Mouse (Mus musculus) brown adipose tissue, adult 24 weeks (tissue): ENCODE measurements around the gene Clec2i. TPM values are rescaled to one million over a fixed set of nuclear protein-coding genes. Genes with fewer than 3 reads are reported as not detected.
"Not testable (repeated sequence)": the region's sequence is repeated elsewhere in the genome, so short reads cannot be mapped to it uniquely, and the experiment has no call there.

Experiments
- H3K27ac ChIP-seq: fragments of 200-500 bp; replicated peaks from 2 replicates; pipeline ENCODE4 v1.5.1; 2012; ENCODE audit warnings: low read depth, mild to moderate bottlenecking, low read length
- H3K4me1 ChIP-seq: fragments of 200-500 bp; 2 replicates; pipeline ENCODE4 v1.6.1; 2012; ENCODE audit warnings: low read length, mixed read lengths; ENCODE audit not compliant: control insufficient read depth, insufficient read depth, insufficient read length
- H3K4me3 ChIP-seq: fragments of 200-500 bp; 2 replicates; pipeline ENCODE4 v1.5.1; 2012; ENCODE audit warnings: low read depth, mild to moderate bottlenecking, low read length, moderate library complexity; ENCODE audit not compliant: insufficient read depth
- polyA plus RNA-seq: library from polyadenylated mRNA; stranded (reverse); fragments of >200 nt; gene quantifications from 2 replicates; pipeline ENCODE4 v1.2.4, GENCODE M21; 2012; ENCODE audit not compliant: missing spikeins, insufficient read depth, insufficient read length

Gene Clec2i
- polyA plus RNA-seq, 1 experiment: not detected

- Histone ChIP-seq H3K27ac (no peak overlapping the region), H3K4me1 (no peaks in the 10 kb centered on the region), H3K4me3 (no peak overlapping the region)
These were observed 12.7 kb downstream of the Clec2i start for GRCm38 (mm10) chr6:128900044-128900443.

DNA sequence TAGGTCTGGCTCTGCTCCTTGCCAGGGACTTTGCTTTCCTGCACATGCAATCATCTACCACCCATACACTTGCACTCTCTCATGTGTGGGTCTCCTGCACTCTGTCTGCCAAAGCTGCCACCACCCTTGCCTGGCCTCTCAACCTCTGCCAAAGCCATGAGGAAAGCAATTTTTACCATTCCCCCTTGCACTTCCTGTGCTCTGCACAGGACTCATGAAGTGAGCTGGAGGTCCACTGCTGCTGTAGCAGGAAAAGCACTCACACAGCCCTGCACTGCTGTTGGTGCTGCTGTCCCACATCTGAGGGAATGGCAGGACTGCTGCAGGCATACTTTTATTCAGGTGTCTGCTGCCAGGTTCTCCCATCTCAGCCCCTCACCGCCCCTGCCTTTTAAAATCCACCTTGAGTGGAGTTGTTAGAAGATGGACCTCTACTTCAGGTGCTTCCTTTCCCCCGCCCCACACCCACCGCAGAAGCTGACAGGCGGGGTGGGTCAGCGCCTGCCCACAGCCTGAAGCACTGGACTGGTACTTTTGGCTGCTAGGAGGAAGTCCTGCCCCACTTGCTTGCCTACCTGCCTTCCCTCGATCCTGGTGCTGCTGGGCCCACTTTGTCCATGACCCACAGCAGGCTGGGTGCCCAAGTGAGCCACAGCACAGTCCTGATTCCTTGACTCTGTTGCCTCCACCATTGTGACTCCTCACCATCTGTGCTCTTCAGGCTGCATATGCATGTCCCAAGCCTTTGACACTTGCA, 13.6 kb downstream of the Clec2i start:
- not testable (repeated sequence) for H3K4me3 ChIP-seq

DNA sequence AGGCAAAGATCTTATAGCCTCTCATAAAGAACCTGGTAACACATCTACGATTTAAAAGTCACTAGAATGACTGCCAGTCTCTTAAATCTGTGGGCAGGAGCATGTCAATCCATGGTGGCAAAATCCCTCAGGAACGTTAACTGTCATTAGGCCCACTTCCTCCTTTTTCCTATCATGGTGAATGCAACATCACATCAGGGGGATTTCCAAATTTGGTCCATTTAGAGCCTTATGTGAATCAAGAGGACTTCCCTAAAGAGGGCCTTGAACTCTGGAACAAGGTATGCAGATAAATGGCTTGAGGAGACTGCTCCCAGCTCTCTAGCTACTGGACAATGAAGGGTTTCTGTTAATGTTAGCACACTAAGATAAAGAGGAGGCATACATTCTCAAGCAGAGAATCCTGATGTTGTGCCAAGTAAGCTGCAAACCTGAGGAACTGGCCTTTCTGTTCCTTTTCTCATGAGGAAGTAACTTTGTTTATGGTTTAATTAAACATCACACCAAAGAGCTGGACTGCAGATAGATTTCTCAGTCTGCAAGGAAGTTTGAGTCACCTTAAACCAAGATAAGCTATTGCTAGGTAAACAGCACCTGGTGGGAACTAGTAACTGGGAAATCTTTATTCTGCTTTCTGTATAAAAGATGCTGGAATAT, 26.3 kb downstream of the Clec2i start:
- Histone ChIP-seq H3K27ac (no peak overlapping the region), H3K4me1 (no peaks in the 10 kb centered on the region), H3K4me3 (no peak overlapping the region)

More for the DNA sequence above, 13.6 kb downstream of the Clec2i start:
- not testable (repeated sequence) for H3K27ac ChIP-seq, H3K4me1 ChIP-seq

DNA sequence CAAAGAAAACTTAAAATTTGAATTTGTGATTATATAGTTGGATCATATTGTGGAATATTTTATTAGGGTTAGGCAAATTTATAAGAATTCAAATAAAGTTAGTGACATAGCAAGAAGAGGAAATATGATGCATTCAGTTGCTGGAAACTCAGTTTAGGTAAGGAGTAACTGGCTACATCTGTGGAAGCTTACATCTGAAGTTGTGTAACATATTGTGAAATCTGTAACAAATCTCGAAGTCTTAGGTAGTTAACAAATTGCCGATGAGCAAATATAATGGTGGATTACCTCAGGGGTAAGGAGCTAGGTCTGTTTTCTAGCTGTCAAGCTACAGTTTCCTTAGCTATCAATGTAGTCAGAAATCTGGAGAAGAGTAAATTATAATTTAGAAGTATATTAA, 29.9 kb downstream of the Clec2i start:
- Histone ChIP-seq H3K4me1 (no peaks in the 10 kb centered on the region), H3K27ac (no peak overlapping the region), H3K4me3 (no peak overlapping the region)

DNA sequence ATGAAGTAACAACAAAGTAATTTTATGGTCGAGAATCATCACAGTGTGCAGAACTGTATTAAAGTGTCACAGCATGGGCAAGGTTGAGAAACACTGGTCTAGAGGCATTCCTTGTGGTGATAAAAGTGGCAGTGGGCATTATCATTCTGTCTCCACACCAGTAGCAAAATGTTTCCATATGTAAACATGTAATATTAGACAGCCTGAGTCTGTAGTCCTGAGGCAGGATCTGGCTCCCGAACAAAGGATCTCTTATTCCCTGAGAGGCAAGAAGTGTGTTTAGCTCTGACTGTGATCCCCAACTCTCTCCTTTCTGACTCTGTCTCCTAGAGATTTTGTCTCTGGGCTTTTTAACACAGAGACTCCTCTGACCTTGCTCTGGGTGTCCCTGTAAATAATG, 45.7 kb downstream of the Clec2i start:
- no peaks in the 10 kb centered on the region for H3K4me1 ChIP-seq
- H3K4me3 ChIP-seq: no peak overlapping the region
- no peak overlapping the region for H3K27ac ChIP-seq

GRCm38 (mm10) chr6:128934081-128934480, 46.7 kb downstream of the Clec2i start, which contains the start of gene Clec2g:
Clec2g (plus strand) TSS chr6:128934381.
- not testable (repeated sequence) for H3K27ac ChIP-seq, H3K4me3 ChIP-seq, H3K4me1 ChIP-seq

DNA sequence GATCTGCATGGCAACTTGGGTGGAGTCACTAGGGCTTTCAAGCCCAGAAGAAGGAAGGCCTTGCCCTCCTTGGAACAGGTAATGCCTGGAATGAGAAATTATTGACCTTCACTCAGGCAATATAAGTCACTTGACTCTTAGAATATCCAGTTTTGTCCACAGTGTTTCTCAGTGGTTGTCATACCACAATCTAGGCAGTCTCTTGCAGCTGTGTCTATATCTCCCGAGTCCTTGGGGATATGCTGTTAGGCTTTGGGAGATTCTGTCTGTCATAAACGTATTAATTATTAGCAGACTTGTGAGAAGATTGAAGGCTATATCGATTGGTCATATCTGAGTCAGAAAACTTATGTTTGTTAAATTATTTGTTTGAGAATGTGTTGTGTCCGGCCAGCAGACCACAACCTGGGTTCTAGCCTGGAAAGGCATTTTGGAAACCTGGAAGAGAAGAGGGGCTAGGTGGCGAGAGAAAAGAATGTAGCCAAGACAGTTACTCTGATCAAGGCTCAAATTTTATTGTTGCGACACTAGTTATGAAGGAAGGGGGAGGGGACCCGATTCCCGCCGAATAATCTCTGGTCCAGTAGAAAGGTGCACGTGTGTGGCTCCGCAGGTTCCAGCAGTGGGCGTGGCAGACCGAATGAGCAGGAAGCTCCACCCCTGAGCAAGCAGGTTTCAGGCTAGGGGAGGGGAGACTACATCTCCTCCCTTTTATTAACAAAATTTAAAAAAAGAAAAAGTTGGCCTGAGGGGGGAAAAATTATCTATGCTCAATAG, 48.7 kb downstream of the Clec2i start:
- not testable (repeated sequence) for H3K4me1 ChIP-seq, H3K4me3 ChIP-seq, H3K27ac ChIP-seq

GRCm38 (mm10) chr6:128941646-128942421, 54.4 kb downstream of the Clec2i start:
- H3K27ac ChIP-seq: no peak overlapping the region
- no peaks in the 10 kb centered on the region for H3K4me1 ChIP-seq
- no peak overlapping the region for H3K4me3 ChIP-seq

GRCm38 (mm10) chr6:128945564-128945963, 58.2 kb downstream of the Clec2i start:
- Histone ChIP-seq H3K4me1 (no peaks in the 10 kb centered on the region), H3K4me3 (no peak overlapping the region), H3K27ac (no peak overlapping the region)

Other genes starting within 250 kb of the Clec2i start
- not detected in 2 replicates for gene Clec2h, start 225.2 kb upstream of the Clec2i start, polyA plus RNA-seq
- gene Klrb1, start 164.5 kb upstream of the Clec2i start, polyA plus RNA-seq: not detected in 2 replicates
- not detected in 2 replicates for gene Klrb1c, start 98.4 kb upstream of the Clec2i start, polyA plus RNA-seq
- not detected in 2 replicates for gene Gm44511, start 61.3 kb upstream of the Clec2i start, polyA plus RNA-seq
- gene Klrb1b, start 61.3 kb upstream of the Clec2i start, polyA plus RNA-seq: 1.2 TPM in 1 of 2 replicates, not detected in the other
- not detected in 2 replicates for gene BC035044, start 3.5 kb downstream of the Clec2i start, polyA plus RNA-seq
- gene Clec2g, start 46.8 kb downstream of the Clec2i start, polyA plus RNA-seq: not detected in 2 replicates
- gene Klrb1f, start 158.3 kb downstream of the Clec2i start, polyA plus RNA-seq: not detected in 2 replicates
- not detected in 2 replicates for gene Clec2e, start 213.3 kb downstream of the Clec2i start, polyA plus RNA-seq